Mouse (Mus musculus) limb, embryonic 12.5 days (tissue): ENCODE measurements around the gene Zdhhc20. TPM values are rescaled to one million over a fixed set of nuclear protein-coding genes. Genes with fewer than 3 reads are reported as not detected.

Experiments used
- ATAC-seq: fragments of 200-750 bp; cut with Nextera tagmentation; 2 replicates; pipeline ENCODE4 v1.8.0; 2017; ENCODE audit warnings: low read depth, moderate TSS enrichment; ENCODE audit not compliant: insufficient number of reproducible peaks, insufficient read depth, low FRiP score, low TSS enrichment
- H3K27ac ChIP-seq: fragments of 300-500 bp; sonication (generic); 2 replicates; pipeline ENCODE4 v1.5.1; 2016; ENCODE audit warnings: mild to moderate bottlenecking, moderate library complexity
- H3K27me3 ChIP-seq: fragments of 300-500 bp; sonication (generic); 2 replicates; pipeline ENCODE4 v1.6.1; 2016; ENCODE audit warnings: mild to moderate bottlenecking, moderate library complexity
- H3K36me3 ChIP-seq: fragments of 300-500 bp; sonication (generic); 2 replicates; pipeline ENCODE4 v1.6.1; 2016; ENCODE audit warnings: mild to moderate bottlenecking, moderate library complexity
- H3K4me1 ChIP-seq: fragments of 300-500 bp; sonication (generic); replicated peaks from 2 replicates; pipeline ENCODE4 v1.6.1; 2016
- H3K4me2 ChIP-seq: fragments of 300-500 bp; sonication (generic); 2 replicates; pipeline ENCODE4 v1.6.1; 2016; ENCODE audit warnings: mild to moderate bottlenecking, moderate library complexity
- H3K4me3 ChIP-seq: fragments of 300-500 bp; sonication (generic); replicated peaks from 2 replicates; pipeline ENCODE4 v1.5.1; 2016; ENCODE audit warnings: mild to moderate bottlenecking
- H3K9ac ChIP-seq: fragments of 300-500 bp; sonication (generic); replicated peaks from 2 replicates; pipeline ENCODE4 v1.6.1; 2016; ENCODE audit warnings: mild to moderate bottlenecking, moderate library complexity
- H3K9me3 ChIP-seq: fragments of 300-500 bp; sonication (generic); 2 replicates; pipeline ENCODE4 v1.6.1; 2016; ENCODE audit warnings: mild to moderate bottlenecking, moderate library complexity
- WGBS: fragments of 180-500 bp; shearing (Covaris S2); methylation state at CpG from one replicate; pipeline ENCODE4 v1.1.7; 2016; 5-methylcytosine and 5-hydroxymethylcytosine counted together
- microRNA-seq: library from miRNA; unstranded; fragments of <30 nt; microRNA quantifications from one replicate; pipeline ENCODE4, GENCODE M21; 2017
- polyA plus RNA-seq: library from polyadenylated mRNA; unstranded; fragments of >200 nt; fragmentation: Nextera tagmentation; extraction: Ambion mirVana; gene quantifications from 2 replicates; pipeline ENCODE4 v1.2.1, GENCODE M21; 2016

Zdhhc20 gene
- polyA plus RNA-seq, 1 experiment from 2014 or later = 78.4 TPM

- H3K27me3 ChIP-seq = no peaks in the 10 kb centered on the region
- WGBS = 62% methylated on average over 4 of the region's 4 CpGs
- no peaks in the 10 kb centered on the region for H3K36me3 ChIP-seq
- ATAC-seq = no peak
- H3K9me3 ChIP-seq = no peaks in the 10 kb centered on the region
- H3K4me2 ChIP-seq = no peak overlapping the region
- no peaks in the 10 kb centered on the region for H3K4me1 ChIP-seq
- no peak overlapping the region for H3K9ac ChIP-seq
- H3K4me3 ChIP-seq = no peak overlapping the region
- H3K27ac ChIP-seq = no peak overlapping the region
Measured at GRCm38 (mm10) chr14:57787406-57787805, 102.7 kb downstream of the Zdhhc20 start.

Small RNA genes within 50 kb of the gene (microRNA-seq; reads per million reads assigned to microRNA genes)
- gene Mir3077 = not detected

Other genes with a start within 250 kb of the Zdhhc20 start
- gene Xpo4, start 224.8 kb downstream of the Zdhhc20 start, polyA plus RNA-seq = 30.7 and 33.6 TPM in 2 replicates
- not detected in 2 replicates for gene Gm49361, start 144.2 kb downstream of the Zdhhc20 start, polyA plus RNA-seq
- 29.6 and 30.6 TPM in 2 replicates for gene Lats2, start 131.9 kb downstream of the Zdhhc20 start, polyA plus RNA-seq
- 26.0 and 27.8 TPM in 2 replicates for gene Sap18, start 92.1 kb downstream of the Zdhhc20 start, polyA plus RNA-seq
- 56.7 and 57.3 TPM in 2 replicates for gene Ska3, start 64.1 kb downstream of the Zdhhc20 start, polyA plus RNA-seq
- 135 and 136 TPM in 2 replicates for gene Mrpl57, start 64.0 kb downstream of the Zdhhc20 start, polyA plus RNA-seq
- 98.2 and 99.0 TPM in 2 replicates for gene Micu2, start 109.0 kb upstream of the Zdhhc20 start, polyA plus RNA-seq
- 12.4 and 14.7 TPM in 2 replicates for gene Fgf9, start 180.3 kb upstream of the Zdhhc20 start, polyA plus RNA-seq